Mouse (Mus musculus): ENCODE measurements at regions not wholly inside any gene's neighbourhood (a gene's known extent, or its start where the extent isn't known, plus 50 kb on each side); places are given as distances from the start of the nearest gene placed in this dataset.
"Not testable (repeated sequence)": the region's sequence is repeated elsewhere in the genome, so short reads cannot be mapped to it uniquely, and the experiment has no call there.

GRCm38 (mm10) chr12:3016777-3017176 is 293.0 kb downstream of the Rab10 start:
- not testable (repeated sequence) for TF ChIP-seq EP300 (IDR thresholded peaks at IDR 0.05; ENCODE audit: low read length); MYC (IDR thresholded peaks at IDR 0.05; ENCODE audit: low read depth, low read length); MAZ (IDR thresholded peaks at IDR 0.05; ENCODE audit: low read depth, low read length); CTCF (conservative IDR thresholded peaks at IDR 0.05 in 1 of 2, IDR thresholded peaks at IDR 0.05 in 1 of 2; ENCODE audit: low read depth in 2 of 2, low read length in 2 of 2); ZNF384 (IDR thresholded peaks at IDR 0.05; ENCODE audit: low read depth, low read length); POLR2A (IDR thresholded peaks at IDR 0.05; ENCODE audit: low read depth, low read length); MEF2A (IDR thresholded peaks at IDR 0.05; ENCODE audit: borderline replicate concordance, low read depth, low read length); USF1 (IDR thresholded peaks at IDR 0.05; ENCODE audit: low read depth, low read length); MAFK (IDR thresholded peaks at IDR 0.05; ENCODE audit: insufficient replicate concordance, low read length)

Measured in CH12.LX (cell line).